Mouse (Mus musculus) heart, postnatal 0 days (tissue): ENCODE data around the gene Jdp2.

Experiments used
- CTCF ChIP-seq: IDR thresholded peaks from 2 replicates; pipeline ENCODE4 v1.5.1; 2016; ENCODE audit warnings: antibody characterized with exemption, control low read depth, low read depth
- EP300 ChIP-seq: IDR thresholded peaks from 2 replicates; pipeline ENCODE4 v1.6.1; 2016; ENCODE audit warnings: antibody characterized with exemption, low read depth

GRCm38 (mm10) chr12:85687217-85687533, 88.3 kb downstream of the Jdp2 start:
- TF ChIP-seq CTCF (no peak), EP300 (no peak)
